Mouse (Mus musculus): Measurements from ENCODE around the gene Klhl11.

- TF ChIP-seq FLI1 (IDR thresholded peaks at IDR 0.05; ENCODE audit: low read length) (no peak), GATA1 (IDR thresholded peaks at IDR 0.05; ENCODE audit: borderline replicate concordance, low read length) (no peak)
Observed at GRCm38 (mm10) chr11:100435678-100436246, 36.8 kb downstream of the Klhl11 start.

All from megakaryocyte, embryonic 14.5 days (primary cell).